ENCODE assay signal across 8 mouse cellular contexts in the genomic region with DNA sequence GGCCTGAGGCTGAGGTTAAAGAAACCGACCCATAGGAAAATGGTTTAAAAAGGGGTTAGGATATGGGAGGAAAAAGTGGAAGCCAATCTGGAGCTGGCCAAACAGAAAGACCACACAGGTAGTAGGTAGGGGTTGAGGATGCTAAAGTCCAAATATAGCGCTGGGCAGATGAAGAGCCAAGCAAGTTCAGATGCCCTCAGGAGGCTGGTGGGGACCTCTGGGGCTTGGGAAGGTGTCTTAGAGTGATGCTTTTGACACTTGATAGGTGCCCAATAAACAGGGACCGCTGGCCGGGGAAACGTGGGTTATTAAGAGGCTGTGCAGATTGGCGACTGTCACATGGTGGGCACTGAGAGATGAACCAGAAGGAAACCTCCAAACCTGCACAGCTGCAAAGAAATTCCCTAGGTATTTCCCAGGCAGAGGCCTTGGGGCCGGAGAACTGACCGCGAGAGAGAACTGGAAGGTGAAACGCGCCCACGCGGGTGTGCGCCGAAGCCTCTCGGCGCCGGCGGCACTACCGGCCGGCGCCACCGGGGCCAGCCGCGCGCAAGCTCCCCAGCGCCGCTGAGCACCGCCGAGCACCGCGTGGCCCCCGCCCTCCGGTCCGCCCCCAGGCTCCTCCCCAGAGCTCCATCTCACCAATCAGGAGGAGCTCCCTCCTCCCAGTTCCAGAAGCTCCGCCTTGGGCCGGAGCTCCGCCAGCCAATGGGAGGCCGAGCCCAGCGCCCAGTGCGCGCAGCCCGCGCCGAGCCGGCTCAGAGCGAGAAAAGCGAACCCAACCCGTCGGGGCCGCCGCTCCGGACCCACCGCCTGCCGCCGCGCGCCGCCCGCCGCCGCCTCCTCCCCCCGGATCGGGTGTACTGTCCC. TPM values are rescaled to one million over a fixed set of nuclear protein-coding genes. Genes with fewer than 3 reads are reported as not detected.
DNase-seq lines count a peak whose midpoint lies in the region; ATAC-seq and TF ChIP-seq lines count a peak whose summit lies in the region.

Gene Grhl1 (plus strand): TSS at position 761 of the 870 bp plus-strand sequence.

- H3K4me2 ChIP-seq in embryonic facial prominence, embryonic 15.5 days (replicated peaks) = peak within 1 kb of the TSS; percentile 86
- H3K4me2 ChIP-seq in limb, embryonic 13.5 days (replicated peaks) = peak within 1 kb of the TSS; percentile 80
- peak within 1 kb of the TSS; percentile 77 for H3K4me2 ChIP-seq in midbrain, embryonic 15.5 days

- WGBS in embryonic facial prominence, embryonic 15.5 days = 2% methylated on average over 63 of the region's 64 CpGs
- WGBS in limb, embryonic 13.5 days = 1% methylated on average over 63 of the region's 64 CpGs
- 2% methylated on average over 56 of the region's 64 CpGs for WGBS in midbrain, embryonic 15.5 days

- TF ChIP-seq CTCF in bone marrow macrophage, adult 2 months (IDR thresholded peaks at IDR 0.05; ENCODE audit: low read depth, low read length) = no peak

- no peaks in the 10 kb centered on the region for H3K9me3 ChIP-seq in embryonic facial prominence, embryonic 15.5 days (replicated peaks)
- no peaks in the 10 kb centered on the region for H3K9me3 ChIP-seq in limb, embryonic 13.5 days
- H3K9me3 ChIP-seq in midbrain, embryonic 15.5 days = no peaks in the 10 kb centered on the region

- no peaks in the 10 kb centered on the region for H3K4me1 ChIP-seq in bone marrow macrophage, adult 2 months (ENCODE audit: control insufficient read depth, insufficient read depth, low read length)
- H3K4me1 ChIP-seq in embryonic facial prominence, embryonic 15.5 days = no peaks in the 10 kb centered on the region
- peaks cover 40% of the 10 kb centered on the region for H3K4me1 ChIP-seq in limb, embryonic 13.5 days
- peaks cover 8% of the 10 kb centered on the region; the same call in 1 of the 2 replicates for H3K4me1 ChIP-seq in midbrain, embryonic 15.5 days

- peak within 1 kb of the TSS; percentile 45 for H3K9ac ChIP-seq in embryonic facial prominence, embryonic 15.5 days
- peak within 1 kb of the TSS; percentile 58 for H3K9ac ChIP-seq in limb, embryonic 13.5 days
- peak within 1 kb of the TSS; percentile 55 for H3K9ac ChIP-seq in midbrain, embryonic 15.5 days

- H3K27me3 ChIP-seq in embryonic facial prominence, embryonic 15.5 days = peaks cover 17% of the 10 kb centered on the region
- H3K27me3 ChIP-seq in limb, embryonic 13.5 days = peaks cover 44% of the 10 kb centered on the region
- peaks cover 26% of the 10 kb centered on the region; the same call in 1 of the 2 replicates for H3K27me3 ChIP-seq in midbrain, embryonic 15.5 days (replicated peaks)

- H3K36me3 ChIP-seq in embryonic facial prominence, embryonic 15.5 days = no peaks in the 10 kb centered on the region
- H3K36me3 ChIP-seq in limb, embryonic 13.5 days = no peaks in the 10 kb centered on the region
- no peaks in the 10 kb centered on the region for H3K36me3 ChIP-seq in midbrain, embryonic 15.5 days (replicated peaks)

- peak; percentile 99 for ATAC-seq in embryonic facial prominence, embryonic 15.5 days (ENCODE audit: insufficient number of reproducible peaks, low FRiP score, low TSS enrichment, low read depth)
- peak; percentile 98 for ATAC-seq in limb, embryonic 13.5 days (ENCODE audit: low FRiP score, low read depth)
- ATAC-seq in midbrain, embryonic 15.5 days (replicated peaks) = peak; percentile 99

- H3K27ac ChIP-seq in bone marrow macrophage, adult 2 months (ENCODE audit: insufficient read depth, low read depth, low read length) = no peak within 1 kb of the TSS
- peak within 1 kb of the TSS; percentile 53 for H3K27ac ChIP-seq in embryonic facial prominence, embryonic 15.5 days (replicated peaks)
- no peak within 1 kb of the TSS for H3K27ac ChIP-seq in limb, embryonic 13.5 days
- no peak within 1 kb of the TSS for H3K27ac ChIP-seq in midbrain, embryonic 15.5 days

- H3K4me3 ChIP-seq in bone marrow macrophage, adult 2 months (ENCODE audit: insufficient read depth, low read length) = peak within 1 kb of the TSS; percentile 75
- peak within 1 kb of the TSS; percentile 58 for H3K4me3 ChIP-seq in embryonic facial prominence, embryonic 15.5 days (replicated peaks)
- H3K4me3 ChIP-seq in limb, embryonic 13.5 days = peak within 1 kb of the TSS; percentile 62
- peak within 1 kb of the TSS; percentile 72 for H3K4me3 ChIP-seq in midbrain, embryonic 15.5 days

- DNase-seq in B cell, adult 2 months = peak; percentile 93 to 94
- DNase-seq in heart, adult 9 months (ENCODE audit: low spot score in 2 of 2) = peak; percentile 94
- DNase-seq in kidney, adult 9 months = peak; percentile 95
- peak; percentile 89 to 91 for DNase-seq in spleen, adult 18-20 months

- TF ChIP-seq POLR2A in bone marrow macrophage, adult 2 months (IDR thresholded peaks at IDR 0.05; ENCODE audit: borderline replicate concordance, low read depth, low read length) = no peak

RNA-seq across cellular contexts. Expression of gene Grhl1, which starts in this region (rescaled TPM):
- polyA plus RNA-seq in bone marrow macrophage, adult 2 months (2012; ENCODE audit: insufficient read depth, insufficient read length, missing spikeins) = not detected in 2 replicates
- 33.1 and 37.8 TPM in 2 replicates for polyA plus RNA-seq in embryonic facial prominence, embryonic 15.5 days (2015; fragmentation: Nextera tagmentation; extraction: Ambion mirVana)
- 4.1 and 4.4 TPM in 2 replicates for polyA plus RNA-seq in limb, embryonic 13.5 days (2015; fragmentation: Nextera tagmentation; extraction: Ambion mirVana)
- 1.0 and 1.1 TPM in 2 replicates for polyA plus RNA-seq in midbrain, embryonic 15.5 days (2015; fragmentation: Nextera tagmentation; extraction: Ambion mirVana)
